9 mouse cellular contexts compared by ENCODE assay signal in the genomic region with DNA sequence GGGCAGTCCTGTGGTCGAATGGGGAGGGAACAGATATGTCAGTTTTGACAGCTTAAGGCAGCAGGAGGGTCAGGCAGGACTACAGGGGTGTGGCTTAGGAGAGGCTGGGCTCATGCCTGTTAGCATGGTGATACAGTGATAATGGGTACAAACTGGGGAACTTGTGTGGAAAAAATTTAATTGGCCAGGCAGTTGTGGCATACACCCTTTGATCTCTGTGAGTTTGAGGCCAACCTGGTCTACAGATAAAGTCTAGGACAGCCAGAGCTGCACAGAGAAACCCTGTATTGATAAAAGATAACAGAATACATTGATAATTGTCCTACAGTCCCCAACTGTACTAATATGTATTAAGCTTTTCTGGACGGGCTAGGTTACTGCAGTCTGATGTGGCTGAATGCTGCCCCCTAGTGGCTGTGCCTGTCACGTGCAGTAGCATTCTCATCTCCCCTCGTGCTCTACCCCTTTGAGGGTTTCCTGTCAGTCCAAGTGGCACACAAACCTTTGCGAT. TPM values are rescaled to one million over a fixed set of nuclear protein-coding genes. Genes with fewer than 3 reads are reported as not detected.
DNase-seq lines count a peak whose midpoint lies in the region; ATAC-seq and TF ChIP-seq lines count a peak whose summit lies in the region.
"Had no signal": no experiment of that assay in that cellular context is flagged by ENCODE, and none has a peak within 500 bp of the region (broad histone marks: within the 10 kb centered on the region; RNA-seq: fewer than 3 reads in every experiment).

No protein-coding gene starts in this region.

- no peaks in the 10 kb centered on the region for H3K9me3 ChIP-seq in liver, embryonic 15.5 days (replicated peaks)
- H3K9me3 ChIP-seq: heart, embryonic 15.5 days had no signal

- peak; percentile 97 for TF ChIP-seq CTCF in kidney, adult 2 months (conservative IDR thresholded peaks at IDR 0.05; ENCODE audit: insufficient read depth, insufficient read length, low read depth, low read length)

- 14% methylated on average over 5 of the region's 5 CpGs for WGBS in kidney, adult 2 months
- whole genome bisulfite sequencing in liver, embryonic 15.5 days (ENCODE audit: insufficient replicate concordance) = 2% methylated on average over 5 of the region's 5 CpGs

- peak; percentile 83 for ATAC-seq in erythroid progenitor cell, adult 5-6 weeks (replicated peaks; ENCODE audit: low FRiP score, poor library complexity, severe bottlenecking)
- ATAC-seq in liver, embryonic 15.5 days (ENCODE audit: insufficient read depth) = peak; percentile 93
- ATAC-seq in neutrophil, adult 5-6 weeks (ENCODE audit: extremely low read depth, insufficient number of reproducible peaks, low FRiP score, poor library complexity, severe bottlenecking) = peak; percentile 71

- no peak for TF ChIP-seq POLR2A in kidney, adult 2 months (IDR thresholded peaks at IDR 0.05; ENCODE audit: low read depth, low read length)

- peak overlapping the region; percentile 23; the same call in 1 of the 2 replicates for H3K9ac ChIP-seq in liver, embryonic 15.5 days
- H3K9ac ChIP-seq: heart, embryonic 15.5 days had no signal

- no peaks in the 10 kb centered on the region for H3K27me3 ChIP-seq in kidney, adult 2 months (replicated peaks; ENCODE audit: control insufficient read depth, insufficient read depth, low read length)
- H3K27me3 ChIP-seq in liver, embryonic 15.5 days = 0 out of 2 replicates have a peak, but pooled peaks cover 3% of the 10 kb centered on the region

- peak; percentile 54 for DNase-seq in urinary bladder, postnatal 14 days (ENCODE audit: low spot score)
- no peak for DNase-seq in urinary bladder, postnatal 10 days (ENCODE audit: low spot score)
- DNase-seq in adrenal gland, postnatal 36 days = peak; percentile 75 to 86
- DNase-seq in kidney, adult 2 months = peak; percentile 70
- DNase-seq in thymus, postnatal 25 days = peak; percentile 76

- H3K4me1 ChIP-seq in kidney, adult 2 months (ENCODE audit: control insufficient read depth, insufficient read depth, low read length) = no peaks in the 10 kb centered on the region
- H3K4me1 ChIP-seq in liver, embryonic 15.5 days (replicated peaks) = peaks cover 53% of the 10 kb centered on the region

- no peak overlapping the region for H3K4me3 ChIP-seq in kidney, adult 2 months (ENCODE audit: insufficient read depth, low read depth, low read length)
- H3K4me3 ChIP-seq in liver, embryonic 15.5 days (replicated peaks) = no peak overlapping the region; the same call in 1 of the 2 replicates
- H3K4me3 ChIP-seq: heart, embryonic 15.5 days had no signal

- peak overlapping the region; percentile 51 for H3K4me2 ChIP-seq in liver, embryonic 15.5 days
- H3K4me2 ChIP-seq: heart, embryonic 15.5 days had no signal

- no peak overlapping the region for H3K27ac ChIP-seq in kidney, adult 2 months (ENCODE audit: insufficient read depth, low read depth, low read length)
- peak overlapping the region; percentile 83 for H3K27ac ChIP-seq in liver, embryonic 15.5 days (replicated peaks)
- H3K27ac ChIP-seq: heart, embryonic 15.5 days had no signal

- no peaks in the 10 kb centered on the region for H3K36me3 ChIP-seq in kidney, adult 2 months (ENCODE audit: control insufficient read depth, insufficient read depth, low read length)
- no peaks in the 10 kb centered on the region for H3K36me3 ChIP-seq in liver, embryonic 15.5 days (replicated peaks)
- H3K36me3 ChIP-seq: heart, embryonic 15.5 days had no signal

RNA-seq across cellular contexts. Expression of a gene that starts 8.5 kb away (rescaled TPM):
- not detected for total RNA-seq in adrenal gland, postnatal 36 days (2021)
- 0.72 TPM in 1 of 2 replicates, not detected in the other for total RNA-seq in erythroid progenitor cell, adult 5-6 weeks (2015; ENCODE audit: low replicate concordance)
- total RNA-seq in erythroid progenitor cell, adult 5-6 weeks (2017; ENCODE audit: low replicate concordance) = 0.30 TPM in 1 of 2 replicates, not detected in the other
- polyA plus RNA-seq in kidney, adult 2 months (2012; rRNA removed) = 0.33 and 0.52 TPM in 2 replicates
- polyA plus RNA-seq in liver, embryonic 15.5 days (2015; fragmentation: Nextera tagmentation; extraction: Ambion mirVana) = 0.05 TPM in 1 of 2 replicates, not detected in the other
- not detected in 2 replicates for total RNA-seq in neutrophil, adult 5-6 weeks (2017)

RNA-seq across cellular contexts. Expression of a gene that starts 20.6 kb away (rescaled TPM):
- total RNA-seq in adrenal gland, postnatal 36 days (2021) = 100 to 1,000 TPM; 202 to 239 TPM
- 17.6 and 32.1 TPM in 2 replicates for total RNA-seq in erythroid progenitor cell, adult 5-6 weeks (2015; ENCODE audit: low replicate concordance)
- 3.7 and 7.6 TPM in 2 replicates for total RNA-seq in erythroid progenitor cell, adult 5-6 weeks (2017; ENCODE audit: low replicate concordance)
- polyA plus RNA-seq in kidney, adult 2 months (2012; rRNA removed) = 375 and 474 TPM in 2 replicates
- polyA plus RNA-seq in liver, embryonic 15.5 days (2015; fragmentation: Nextera tagmentation; extraction: Ambion mirVana) = 163 and 165 TPM in 2 replicates
- 15.1 and 23.1 TPM in 2 replicates for total RNA-seq in neutrophil, adult 5-6 weeks (2017)

RNA-seq across cellular contexts. Expression of a gene that starts 25.1 kb away (rescaled TPM):
- total RNA-seq in adrenal gland, postnatal 36 days (2021) = 10 to 100 TPM; 28.1 to 30.3 TPM
- total RNA-seq in erythroid progenitor cell, adult 5-6 weeks (2015; ENCODE audit: low replicate concordance) = 262 and 270 TPM in 2 replicates
- 283 and 322 TPM in 2 replicates for total RNA-seq in erythroid progenitor cell, adult 5-6 weeks (2017; ENCODE audit: low replicate concordance)
- polyA plus RNA-seq in kidney, adult 2 months (2012; rRNA removed) = 58.2 and 88.0 TPM in 2 replicates
- 63.9 and 69.6 TPM in 2 replicates for polyA plus RNA-seq in liver, embryonic 15.5 days (2015; fragmentation: Nextera tagmentation; extraction: Ambion mirVana)
- total RNA-seq in neutrophil, adult 5-6 weeks (2017) = 13.3 and 20.7 TPM in 2 replicates

RNA-seq across cellular contexts. Expression of a gene that starts 25.2 kb away (rescaled TPM):
- 10 to 100 TPM; 26.6 to 36.8 TPM for total RNA-seq in adrenal gland, postnatal 36 days (2021)
- total RNA-seq in erythroid progenitor cell, adult 5-6 weeks (2015; ENCODE audit: low replicate concordance) = 24.7 and 54.4 TPM in 2 replicates
- 75.3 and 78.9 TPM in 2 replicates for total RNA-seq in erythroid progenitor cell, adult 5-6 weeks (2017; ENCODE audit: low replicate concordance)
- polyA plus RNA-seq in kidney, adult 2 months (2012; rRNA removed) = 79.0 and 98.1 TPM in 2 replicates
- polyA plus RNA-seq in liver, embryonic 15.5 days (2015; fragmentation: Nextera tagmentation; extraction: Ambion mirVana) = 115 TPM in 2 replicates
- total RNA-seq in neutrophil, adult 5-6 weeks (2017) = 50.7 and 60.8 TPM in 2 replicates

RNA-seq across cellular contexts. Expression of a gene that starts 36.3 kb away (rescaled TPM):
- total RNA-seq in adrenal gland, postnatal 36 days (2021) = 1 to 10 TPM; 5.8 TPM
- total RNA-seq in erythroid progenitor cell, adult 5-6 weeks (2015; ENCODE audit: low replicate concordance) = not detected in 2 replicates
- not detected in 2 replicates for total RNA-seq in erythroid progenitor cell, adult 5-6 weeks (2017; ENCODE audit: low replicate concordance)
- polyA plus RNA-seq in kidney, adult 2 months (2012; rRNA removed) = 0.03 and 0.09 TPM in 2 replicates
- not detected in 2 replicates for polyA plus RNA-seq in liver, embryonic 15.5 days (2015; fragmentation: Nextera tagmentation; extraction: Ambion mirVana)
- total RNA-seq in neutrophil, adult 5-6 weeks (2017) = not detected in 2 replicates

Comparison
In these comparisons a context has a peak if more than half of its experiments do, and no peak if none do; other contexts are left out.
1. RNA of a gene that starts 25.1 kb away (total RNA-seq): 262 to 322 TPM in erythroid progenitor cell, adult 5-6 weeks; 28.1 to 30.3 TPM in adrenal gland, postnatal 36 days and 13.3 to 20.7 TPM in neutrophil, adult 5-6 weeks; every median in the first group is over 4 times any median in the second.
2. Peak in every context shown above with its lines, with median percentiles within 50 percentile points of each other: ATAC-seq.